Mouse (Mus musculus): ENCODE data around the gene Usp17la.
"Not testable (repeated sequence)": the region's sequence is repeated elsewhere in the genome, so short reads cannot be mapped to it uniquely, and the experiment has no call there.

- not testable (repeated sequence) for TF ChIP-seq EP300, CTCF (IDR thresholded peaks at IDR 0.05; ENCODE audit: low read depth)
These were observed at the start of gene Usp17la for GRCm38 (mm10) chr7:104856709-104857108.
